21 mouse cellular contexts compared by ENCODE assay signal in the genomic region with DNA sequence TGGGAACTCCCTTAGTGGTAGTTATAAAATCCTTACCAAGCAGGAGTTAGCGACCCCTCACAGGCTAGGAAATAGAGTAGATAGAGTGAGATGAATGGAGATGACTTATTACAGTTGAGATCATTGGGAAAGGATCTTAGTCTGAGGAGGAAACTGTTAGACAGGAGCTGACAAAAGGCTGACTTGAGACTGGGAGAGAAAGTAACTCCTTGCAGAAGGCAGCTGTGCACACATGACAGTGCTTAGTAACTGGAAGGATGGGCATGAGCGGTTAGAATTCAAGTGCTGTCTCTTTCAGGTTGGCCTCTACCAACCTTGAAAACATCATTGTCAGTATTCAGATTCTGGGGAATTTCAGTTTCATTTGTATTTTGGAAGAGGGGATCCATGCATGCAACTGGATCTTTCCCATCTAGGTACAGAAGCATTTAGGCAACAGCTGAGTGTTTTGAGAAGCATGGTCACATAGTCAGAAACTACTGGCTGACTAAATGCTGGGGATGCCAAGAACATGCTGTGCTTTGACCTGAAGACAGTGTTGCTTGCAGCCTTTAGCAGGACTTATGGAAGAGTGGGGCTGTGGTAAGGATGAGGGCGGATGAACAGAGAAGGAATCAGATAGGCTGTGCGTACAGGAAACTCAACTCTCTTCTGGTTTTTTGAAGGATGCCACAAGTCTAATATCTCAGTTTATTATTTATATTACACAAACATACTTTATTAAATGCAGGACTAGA. TPM values are rescaled to one million over a fixed set of nuclear protein-coding genes. Genes with fewer than 3 reads are reported as not detected.
DNase-seq lines count a peak whose midpoint lies in the region; ATAC-seq and TF ChIP-seq lines count a peak whose summit lies in the region.
"Had no signal": no experiment of that assay in that cellular context is flagged by ENCODE, and none has a peak within 500 bp of the region (broad histone marks: within the 10 kb centered on the region; RNA-seq: fewer than 3 reads in every experiment).

No protein-coding gene starts in this region.

- H3K9me3 ChIP-seq in kidney, embryonic 16.5 days (ENCODE audit: low read length), result no peaks in the 10 kb centered on the region
- no peaks in the 10 kb centered on the region for H3K9me3 ChIP-seq in lung, embryonic 15.5 days
- no peaks in the 10 kb centered on the region for H3K9me3 ChIP-seq in midbrain, postnatal 0 days (ENCODE audit: low read length)
- H3K9me3 ChIP-seq: forebrain, embryonic 10.5 days; hindbrain, embryonic 12.5 days; kidney, embryonic 15.5 days; limb, embryonic 10.5 days; midbrain, embryonic 12.5 days; neural tube, embryonic 12.5 days had no signal

- peaks cover 11% of the 10 kb centered on the region for H3K4me1 ChIP-seq in kidney, adult 2 months (ENCODE audit: control insufficient read depth, insufficient read depth, low read length)
- H3K4me1 ChIP-seq in kidney, embryonic 16.5 days (ENCODE audit: insufficient read depth, low read length), result no peaks in the 10 kb centered on the region
- H3K4me1 ChIP-seq in lung, embryonic 15.5 days, result no peaks in the 10 kb centered on the region
- H3K4me1 ChIP-seq in lung, adult 2 months (ENCODE audit: control insufficient read depth, insufficient read depth, low read length), result peaks cover 8% of the 10 kb centered on the region; the same call in 1 of the 2 replicates
- peaks cover 7% of the 10 kb centered on the region; the same call in 1 of the 2 replicates for H3K4me1 ChIP-seq in midbrain, postnatal 0 days (ENCODE audit: insufficient read depth, low read length)
- H3K4me1 ChIP-seq: forebrain, embryonic 10.5 days; hindbrain, embryonic 12.5 days; kidney, embryonic 15.5 days; limb, embryonic 10.5 days; neural tube, embryonic 12.5 days had no signal

- TF ChIP-seq POLR2A in kidney, adult 2 months (IDR thresholded peaks at IDR 0.05; ENCODE audit: low read depth, low read length), result no peak
- no peak for TF ChIP-seq POLR2A in lung, adult 2 months (IDR thresholded peaks at IDR 0.05; ENCODE audit: borderline replicate concordance, extremely low read depth, low read depth, low read length)

- peak; percentile 33 to 40 for DNase-seq in adrenal gland, adult (ENCODE audit: inconsistent age in 2 of 2, low spot score in 1 of 2)
- no peak for DNase-seq in adrenal gland, adult 2 months
- peak; percentile 12 for DNase-seq in kidney, adult 2 months
- DNase-seq in lung, adult 2 months, result no peak
- DNase-seq in lung, postnatal 36 days, result peak; percentile 55
- DNase-seq in midbrain, postnatal 0 days (ENCODE audit: low spot score), result no peak
- DNase-seq: cerebellum, adult 8-10 months; forebrain, postnatal 0 days; layer of hippocampus, adult 9-11 months; thymus, adult 18-20 months had no signal

- 78% methylated on average over 4 of the region's 4 CpGs for WGBS in kidney, adult 2 months
- WGBS in kidney, embryonic 16.5 days, result 87% methylated on average over 4 of the region's 4 CpGs
- 68% methylated on average over 4 of the region's 4 CpGs for WGBS in lung, embryonic 15.5 days
- WGBS in lung, adult 2 months, result 65% methylated on average over 4 of the region's 4 CpGs
- WGBS in midbrain, postnatal 0 days, result 94% methylated on average over 4 of the region's 4 CpGs

- no peaks in the 10 kb centered on the region for H3K27me3 ChIP-seq in kidney, adult 2 months (replicated peaks; ENCODE audit: control insufficient read depth, insufficient read depth, low read length)
- H3K27me3 ChIP-seq in kidney, embryonic 16.5 days (ENCODE audit: insufficient read depth, low read length), result no peaks in the 10 kb centered on the region
- no peaks in the 10 kb centered on the region for H3K27me3 ChIP-seq in lung, embryonic 15.5 days
- no peaks in the 10 kb centered on the region for H3K27me3 ChIP-seq in midbrain, postnatal 0 days (ENCODE audit: insufficient read depth, low read length)
- H3K27me3 ChIP-seq: hindbrain, embryonic 12.5 days; kidney, embryonic 15.5 days; midbrain, embryonic 12.5 days; neural tube, embryonic 12.5 days had no signal

- ATAC-seq in kidney, embryonic 16.5 days (ENCODE audit: low FRiP score, low TSS enrichment), result no peak
- peak; percentile 59; the same call in 1 of the 2 replicates for ATAC-seq in lung, embryonic 15.5 days (ENCODE audit: borderline replicate concordance, extremely low read depth, low FRiP score, low TSS enrichment)
- ATAC-seq in midbrain, postnatal 0 days (ENCODE audit: low FRiP score), result no peak
- ATAC-seq: activated CD4-positive, CD25-positive, alpha-beta regulatory T cell, adult 4 months; CD4-positive, CD25-positive, alpha-beta regulatory T cell, adult 4 months; forebrain, postnatal 0 days had no signal

- H3K9ac ChIP-seq in kidney, embryonic 16.5 days (replicated peaks; ENCODE audit: low read length), result no peak overlapping the region
- no peak overlapping the region for H3K9ac ChIP-seq in lung, embryonic 15.5 days
- no peak overlapping the region for H3K9ac ChIP-seq in midbrain, postnatal 0 days (replicated peaks; ENCODE audit: low read length, poor library complexity, severe bottlenecking)
- H3K9ac ChIP-seq: forebrain, postnatal 0 days; hindbrain, embryonic 12.5 days; kidney, embryonic 15.5 days; midbrain, embryonic 12.5 days; neural tube, embryonic 12.5 days had no signal

- TF ChIP-seq CTCF in kidney, adult 2 months (conservative IDR thresholded peaks at IDR 0.05; ENCODE audit: insufficient read depth, insufficient read length, low read depth, low read length), result no peak
- no peak for TF ChIP-seq CTCF in lung, adult 2 months (IDR thresholded peaks at IDR 0.05; ENCODE audit: insufficient read depth, low read length)
- TF ChIP-seq CTCF in midbrain, postnatal 0 days (IDR thresholded peaks at IDR 0.05), result no peak

- no peak overlapping the region for H3K27ac ChIP-seq in kidney, adult 2 months (ENCODE audit: insufficient read depth, low read depth, low read length)
- H3K27ac ChIP-seq in kidney, embryonic 16.5 days (ENCODE audit: low read length), result no peak overlapping the region
- 0 out of 2 replicates have a peak overlapping the region, but pooled peaks have one; percentile 7 for H3K27ac ChIP-seq in lung, embryonic 15.5 days
- no peak overlapping the region for H3K27ac ChIP-seq in midbrain, postnatal 0 days (ENCODE audit: low read depth, low read length)
- H3K27ac ChIP-seq: forebrain, embryonic 10.5 days; hindbrain, embryonic 12.5 days; kidney, embryonic 15.5 days; limb, embryonic 10.5 days; midbrain, embryonic 12.5 days; neural tube, embryonic 12.5 days had no signal

- H3K4me3 ChIP-seq in kidney, adult 2 months (ENCODE audit: insufficient read depth, low read depth, low read length), result no peak overlapping the region
- H3K4me3 ChIP-seq in kidney, embryonic 16.5 days (ENCODE audit: low read length), result no peak overlapping the region
- no peak overlapping the region for H3K4me3 ChIP-seq in lung, embryonic 15.5 days
- H3K4me3 ChIP-seq in lung, adult 2 months (replicated peaks; ENCODE audit: extremely low read depth, low read depth, low read length), result no peak overlapping the region
- no peak overlapping the region for H3K4me3 ChIP-seq in midbrain, postnatal 0 days (ENCODE audit: low read depth, low read length)
- H3K4me3 ChIP-seq: forebrain, embryonic 10.5 days; hindbrain, embryonic 12.5 days; kidney, embryonic 15.5 days; limb, embryonic 10.5 days; midbrain, embryonic 12.5 days; neural tube, embryonic 12.5 days had no signal

- no peaks in the 10 kb centered on the region; the same call in 1 of the 2 replicates for H3K36me3 ChIP-seq in kidney, adult 2 months (ENCODE audit: control insufficient read depth, insufficient read depth, low read length)
- 0 out of 2 replicates have a peak, but pooled peaks cover 8% of the 10 kb centered on the region for H3K36me3 ChIP-seq in kidney, embryonic 16.5 days (ENCODE audit: insufficient read depth, low read length)
- H3K36me3 ChIP-seq in lung, embryonic 15.5 days, result peaks cover 3% of the 10 kb centered on the region; the same call in 1 of the 2 replicates
- H3K36me3 ChIP-seq in midbrain, postnatal 0 days (ENCODE audit: insufficient read depth, low read length), result 0 out of 2 replicates have a peak, but pooled peaks cover 4% of the 10 kb centered on the region

- H3K4me2 ChIP-seq in kidney, embryonic 16.5 days (replicated peaks; ENCODE audit: low read depth, low read length), result no peak overlapping the region
- no peak overlapping the region for H3K4me2 ChIP-seq in lung, embryonic 15.5 days
- H3K4me2 ChIP-seq in midbrain, postnatal 0 days (ENCODE audit: low read depth, low read length, poor library complexity, severe bottlenecking), result no peak overlapping the region
- H3K4me2 ChIP-seq: hindbrain, embryonic 12.5 days; kidney, embryonic 15.5 days; liver, embryonic 11.5 days; midbrain, embryonic 12.5 days; neural tube, embryonic 12.5 days had no signal

RNA-seq across cellular contexts. Expression of gene Loxl4, which starts 46.2 kb away (rescaled TPM):
- total RNA-seq in adrenal gland, adult 2 months (2021), result 1 to 10 TPM; 2.2 to 8.6 TPM
- 0.90 and 0.95 TPM in 2 replicates for polyA plus RNA-seq in adrenal gland, adult 2 months (2012; rRNA removed)
- 2.9 and 4.8 TPM in 2 replicates for polyA plus RNA-seq in kidney, adult 2 months (2012; rRNA removed)
- polyA plus RNA-seq in kidney, embryonic 16.5 days (2015; fragmentation: Nextera tagmentation; extraction: Ambion mirVana), result 1.6 and 2.1 TPM in 2 replicates
- 0.55 and 0.65 TPM in 2 replicates for polyA plus RNA-seq in lung, embryonic 15.5 days (2015; fragmentation: Nextera tagmentation; extraction: Ambion mirVana)
- 1.8 and 2.5 TPM in 2 replicates for polyA plus RNA-seq in lung, adult 2 months (2012; rRNA removed)
- 0.24 and 0.27 TPM in 2 replicates for total RNA-seq in midbrain, postnatal 0 days (2014; rRNA removed)
- 0.10 and 0.11 TPM in 2 replicates for polyA plus RNA-seq in midbrain, postnatal 0 days (2015; fragmentation: Nextera tagmentation; extraction: Ambion mirVana)

RNA-seq across cellular contexts. Expression of gene R3hcc1l, which starts 47.9 kb away (rescaled TPM):
- 10 to 100 TPM; 22.9 to 29.2 TPM for total RNA-seq in adrenal gland, adult 2 months (2021)
- 1.7 and 2.0 TPM in 2 replicates for polyA plus RNA-seq in adrenal gland, adult 2 months (2012; rRNA removed)
- polyA plus RNA-seq in kidney, adult 2 months (2012; rRNA removed), result 4.6 and 5.7 TPM in 2 replicates
- polyA plus RNA-seq in kidney, embryonic 16.5 days (2015; fragmentation: Nextera tagmentation; extraction: Ambion mirVana), result 19.2 and 22.7 TPM in 2 replicates
- 19.9 and 23.3 TPM in 2 replicates for polyA plus RNA-seq in lung, embryonic 15.5 days (2015; fragmentation: Nextera tagmentation; extraction: Ambion mirVana)
- polyA plus RNA-seq in lung, adult 2 months (2012; rRNA removed), result 3.8 and 4.8 TPM in 2 replicates
- total RNA-seq in midbrain, postnatal 0 days (2014; rRNA removed), result 7.7 and 12.9 TPM in 2 replicates
- 9.8 and 9.9 TPM in 2 replicates for polyA plus RNA-seq in midbrain, postnatal 0 days (2015; fragmentation: Nextera tagmentation; extraction: Ambion mirVana)

Comparison
In these comparisons a context has a peak if more than half of its experiments do, and no peak if none do; other contexts are left out.
1. DNase-seq: peak in adrenal gland, adult (2 of 2), kidney, adult 2 months (single experiment) and lung, postnatal 36 days (single experiment); none in adrenal gland, adult 2 months (single experiment), lung, adult 2 months (single experiment) and midbrain, postnatal 0 days (single experiment).